Mouse (Mus musculus) spleen, postnatal 10 days (tissue): Measurements from ENCODE around the gene Nsmce1.

Experiments used
- DNase-seq, 2 experiments: peaks; one replicate each; pipeline ENCODE4 v3.0.0; 2021 to 2022; ENCODE audit warnings: low spot score in 2 of 2

The Nsmce1 gene

DNA sequence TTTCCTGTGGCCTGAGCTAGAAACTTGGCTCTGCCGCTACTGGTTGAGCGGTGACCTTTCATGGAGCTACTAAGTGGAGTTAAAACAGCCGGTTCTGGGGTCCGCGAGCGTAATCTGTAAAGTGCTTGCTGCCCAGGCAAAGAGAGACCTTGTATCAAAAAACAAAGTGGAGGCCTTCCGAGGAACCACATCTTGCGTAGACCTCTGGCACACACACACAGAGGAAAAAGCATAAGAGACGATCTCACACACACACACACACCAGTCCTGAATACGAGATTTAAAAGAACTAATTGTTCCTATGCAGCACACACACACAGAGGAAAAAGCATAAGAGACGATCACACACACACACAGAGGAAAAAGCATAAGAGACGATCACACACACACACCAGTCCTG, 364 bp upstream of the Nsmce1 start:
- DNase-seq, result no peak

DNA sequence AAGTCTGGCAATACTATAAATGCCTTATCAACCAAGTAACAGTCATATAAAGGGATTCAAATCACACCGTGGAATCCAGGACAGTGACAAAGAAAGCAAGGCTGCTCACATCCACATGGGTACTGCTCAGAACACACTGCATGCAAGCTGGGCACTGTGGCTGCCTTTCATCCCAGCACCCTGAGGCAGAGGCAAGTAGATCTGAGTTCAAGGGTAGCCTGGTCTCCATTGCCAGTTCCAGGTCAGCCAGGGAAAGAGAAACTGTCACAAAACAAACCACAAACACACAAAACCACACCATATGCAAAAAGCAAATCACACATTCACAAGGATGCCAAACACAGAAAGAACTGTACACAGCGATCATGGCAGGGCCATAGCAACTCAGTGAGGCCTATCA, 1.8 kb downstream of the Nsmce1 start:
- no peak for DNase-seq

DNA sequence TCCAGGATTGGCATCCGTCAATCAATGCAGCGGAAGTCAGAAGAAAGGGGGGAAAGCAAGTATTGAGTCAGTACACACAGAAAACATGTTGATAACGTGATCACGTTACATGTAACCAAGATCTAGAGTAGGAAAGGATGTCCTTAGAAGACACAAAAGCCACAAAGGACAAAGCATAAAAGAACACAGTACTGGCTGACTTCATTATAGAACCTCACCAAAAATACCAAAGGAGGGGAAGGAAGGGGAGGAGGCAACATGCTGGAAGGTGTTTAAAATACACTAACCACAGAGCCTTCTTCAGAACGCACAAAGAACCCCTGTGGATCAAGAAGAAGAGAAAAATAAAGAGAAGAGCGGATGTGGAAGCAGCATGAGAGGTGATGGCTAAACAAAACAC, 2.7 kb downstream of the Nsmce1 start:
- DNase-seq, result no peak

DNA sequence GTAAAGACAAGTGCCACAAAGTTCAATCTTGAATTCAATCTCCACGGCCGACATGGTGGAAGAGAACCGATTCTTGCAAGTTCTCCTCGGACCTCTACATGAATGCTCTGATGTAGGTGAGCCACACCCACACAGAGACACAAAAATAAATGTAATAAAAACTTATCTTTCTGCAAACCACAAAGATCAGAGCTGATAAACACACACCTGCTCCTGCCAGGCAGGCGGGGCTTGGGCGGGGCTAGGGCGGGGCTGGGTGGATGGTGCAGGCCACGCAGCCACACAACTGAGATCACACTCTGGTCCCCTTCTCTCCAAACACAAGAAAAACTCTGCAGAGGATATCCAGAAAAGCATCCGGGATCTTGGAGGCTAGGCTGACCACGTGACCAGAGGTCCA, 4.3 kb downstream of the Nsmce1 start:
- DNase-seq, result no peak

DNA sequence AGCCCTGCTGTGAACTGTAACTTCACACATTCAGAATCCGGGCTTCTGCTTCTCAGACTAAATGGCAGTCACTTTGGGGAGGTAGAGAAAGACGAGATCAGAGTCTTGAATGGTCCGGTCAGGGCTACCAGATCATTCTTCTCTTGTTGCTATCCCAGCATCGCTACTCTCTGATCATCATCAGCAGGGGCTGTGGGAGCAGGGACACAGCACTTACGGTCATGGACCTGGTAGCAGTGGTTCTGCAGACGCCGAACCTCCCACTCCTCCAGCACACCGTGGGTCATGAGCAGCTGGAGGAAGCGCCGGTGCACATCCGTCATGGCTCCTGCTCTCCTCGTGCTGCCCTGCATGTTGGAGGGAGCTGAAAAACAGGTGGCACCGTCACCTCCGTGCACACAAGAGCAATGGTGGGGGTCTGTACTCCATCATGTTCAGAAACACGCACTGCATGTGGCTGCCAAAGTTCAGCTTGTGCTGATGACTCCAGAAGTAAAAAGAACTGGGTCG, 5.2 kb downstream of the Nsmce1 start:
- DNase-seq, result no peak

DNA sequence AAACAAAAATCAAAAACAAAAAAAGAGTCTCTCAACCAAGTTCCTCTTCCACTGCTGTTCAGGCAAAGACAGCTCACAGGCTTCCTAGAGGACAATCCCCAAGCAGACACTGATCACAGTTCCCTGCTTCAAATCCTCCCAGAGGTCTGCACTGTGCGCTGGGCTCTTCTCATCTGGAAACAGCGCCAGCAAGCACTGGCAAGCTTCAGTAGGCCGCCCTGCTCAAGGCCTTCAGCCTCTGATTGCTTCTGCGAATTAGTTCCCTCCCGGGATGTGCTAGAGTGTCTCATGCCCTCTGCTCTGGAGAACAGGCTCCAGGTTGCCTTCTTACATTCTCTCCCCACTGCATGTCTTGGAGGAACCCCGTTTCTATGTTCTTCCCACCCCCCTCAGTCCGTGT, 6.6 kb downstream of the Nsmce1 start:
- DNase-seq, result no peak

DNA sequence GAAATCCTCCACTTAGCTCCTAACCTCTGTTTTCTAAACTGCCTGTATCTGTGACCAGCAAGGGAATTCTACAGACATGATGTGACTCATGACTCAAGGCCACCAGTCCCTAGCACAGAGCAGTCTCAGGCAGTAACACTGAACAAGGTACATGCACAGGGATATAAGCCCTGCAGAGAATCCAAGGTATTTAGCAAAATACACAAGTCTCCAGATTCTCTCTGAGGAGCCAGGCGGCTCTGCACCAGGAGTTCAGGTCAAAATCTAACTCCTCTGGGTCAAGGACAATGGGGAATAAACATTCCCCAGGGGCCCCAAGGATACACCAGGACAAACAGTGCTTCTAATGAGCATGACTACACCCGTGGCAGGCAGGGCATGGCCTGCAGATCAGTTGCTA, 8.5 kb downstream of the Nsmce1 start:
- no peak for DNase-seq

DNA sequence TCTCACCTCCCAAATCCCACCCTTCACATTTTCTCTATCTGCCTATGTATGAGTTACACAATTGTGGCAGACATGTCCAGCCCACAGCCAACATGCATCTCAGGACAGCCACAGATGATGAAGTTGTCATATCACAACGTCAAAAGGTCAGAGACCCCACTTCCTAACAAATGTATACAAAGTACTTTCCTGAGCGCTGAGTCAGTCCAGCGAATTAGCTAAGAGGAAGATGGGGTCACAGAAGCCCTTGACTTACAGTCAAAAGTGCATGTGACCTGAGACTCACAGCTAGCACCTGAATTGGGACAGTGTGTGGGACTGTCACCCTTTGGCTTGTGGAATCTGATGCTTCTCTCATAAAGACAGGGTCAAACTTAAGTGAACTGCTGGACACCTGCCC, 9.1 kb downstream of the Nsmce1 start:
- no peak for DNase-seq

DNA sequence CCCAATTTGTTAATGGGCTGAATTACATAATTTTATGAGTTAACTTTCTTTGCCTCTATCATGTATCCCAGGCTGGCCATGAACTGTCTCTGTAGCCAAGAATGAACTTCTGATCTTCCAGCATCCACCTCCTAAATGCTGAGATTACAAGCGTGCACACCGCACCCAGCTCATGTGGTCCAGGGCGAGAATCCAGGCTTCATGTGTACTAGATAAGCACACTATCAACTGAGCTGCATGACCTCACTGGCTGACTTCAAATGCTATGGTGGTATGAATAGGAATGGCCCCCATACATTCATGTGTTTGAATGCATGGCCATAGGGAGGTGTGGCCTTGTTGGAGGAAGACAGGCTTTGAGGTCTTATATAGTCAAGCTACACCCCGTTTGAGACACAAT, 10.9 kb downstream of the Nsmce1 start:
- DNase-seq, result no peak

DNA sequence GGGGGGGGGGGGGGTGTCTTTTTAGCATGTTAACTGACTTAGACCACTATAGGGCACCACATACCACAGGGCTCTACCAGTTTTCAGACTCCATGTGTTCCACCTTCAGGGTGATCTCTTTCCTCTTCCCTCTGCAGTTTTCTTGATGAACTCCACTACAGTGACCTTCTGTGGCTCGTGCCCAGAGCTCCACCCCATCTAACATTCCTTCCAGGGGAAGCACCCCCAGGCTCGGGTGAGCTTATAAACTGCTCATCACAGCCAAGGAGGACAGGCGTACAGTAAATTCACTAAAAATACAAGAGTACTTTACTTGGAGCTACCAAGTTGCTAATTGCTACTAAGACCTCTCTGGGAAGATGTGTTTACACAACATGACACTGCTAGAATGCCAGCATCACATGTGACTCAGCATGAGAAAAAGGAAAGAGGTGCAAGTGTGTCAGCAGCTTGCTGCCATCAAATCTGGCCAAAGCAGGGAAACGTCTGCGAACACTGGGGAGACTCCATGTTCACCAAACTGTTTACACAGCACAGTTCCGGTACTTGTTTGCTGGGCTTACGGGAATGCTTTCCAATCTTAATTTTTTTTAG, 12.9 kb downstream of the Nsmce1 start:
- no peak for DNase-seq

DNA sequence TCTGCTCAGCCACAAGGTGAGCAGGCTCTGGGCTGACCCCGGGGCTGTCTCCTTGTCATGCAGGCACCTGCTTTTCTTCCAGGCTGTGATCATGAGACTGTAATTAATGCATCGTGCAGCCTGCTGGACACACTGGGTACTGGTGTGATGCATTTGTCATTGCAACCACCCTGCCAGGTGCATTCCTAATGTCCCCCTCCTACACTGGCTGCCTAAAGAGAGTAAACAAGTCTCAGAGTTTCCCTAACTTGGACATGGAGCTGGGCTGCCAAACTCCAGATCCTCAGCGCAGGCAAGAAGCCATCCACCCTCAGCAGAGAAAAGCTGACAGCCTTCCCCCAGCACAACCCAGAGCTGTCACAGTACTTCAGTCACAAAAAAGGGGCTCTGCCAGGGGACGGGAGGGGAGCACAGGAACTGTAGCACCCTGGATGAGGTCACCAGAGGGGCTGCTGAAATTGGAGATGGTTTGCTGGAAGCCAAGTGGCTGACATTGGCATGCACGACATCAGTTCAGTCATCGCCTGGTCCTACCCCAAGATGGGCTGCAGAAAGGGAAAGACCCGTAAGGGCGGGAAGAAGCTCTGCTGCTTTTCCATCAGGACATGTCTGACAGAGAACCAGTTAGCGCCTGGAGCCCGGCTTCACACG, 15.7 kb downstream of the Nsmce1 start:
- DNase-seq, result no peak

DNA sequence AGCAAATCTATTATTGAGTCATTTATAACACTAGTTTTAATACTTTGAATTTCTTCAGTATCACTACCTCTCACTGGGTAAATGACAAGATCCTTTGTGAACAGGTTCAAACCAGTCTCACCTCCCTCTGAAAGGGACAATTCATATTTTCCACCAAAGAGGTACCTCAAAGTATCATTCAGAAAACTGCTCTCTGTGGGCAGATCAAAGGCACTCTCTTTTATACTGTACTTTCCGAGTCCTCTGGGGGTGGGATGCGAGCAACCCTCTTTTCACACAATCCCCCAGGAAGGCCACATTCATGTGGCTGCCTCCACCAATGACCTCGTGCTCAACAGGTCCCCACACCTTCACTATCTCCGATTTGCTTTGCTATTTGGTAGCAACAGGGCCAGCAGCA, 16.9 kb downstream of the Nsmce1 start:
- no peak for DNase-seq

DNA sequence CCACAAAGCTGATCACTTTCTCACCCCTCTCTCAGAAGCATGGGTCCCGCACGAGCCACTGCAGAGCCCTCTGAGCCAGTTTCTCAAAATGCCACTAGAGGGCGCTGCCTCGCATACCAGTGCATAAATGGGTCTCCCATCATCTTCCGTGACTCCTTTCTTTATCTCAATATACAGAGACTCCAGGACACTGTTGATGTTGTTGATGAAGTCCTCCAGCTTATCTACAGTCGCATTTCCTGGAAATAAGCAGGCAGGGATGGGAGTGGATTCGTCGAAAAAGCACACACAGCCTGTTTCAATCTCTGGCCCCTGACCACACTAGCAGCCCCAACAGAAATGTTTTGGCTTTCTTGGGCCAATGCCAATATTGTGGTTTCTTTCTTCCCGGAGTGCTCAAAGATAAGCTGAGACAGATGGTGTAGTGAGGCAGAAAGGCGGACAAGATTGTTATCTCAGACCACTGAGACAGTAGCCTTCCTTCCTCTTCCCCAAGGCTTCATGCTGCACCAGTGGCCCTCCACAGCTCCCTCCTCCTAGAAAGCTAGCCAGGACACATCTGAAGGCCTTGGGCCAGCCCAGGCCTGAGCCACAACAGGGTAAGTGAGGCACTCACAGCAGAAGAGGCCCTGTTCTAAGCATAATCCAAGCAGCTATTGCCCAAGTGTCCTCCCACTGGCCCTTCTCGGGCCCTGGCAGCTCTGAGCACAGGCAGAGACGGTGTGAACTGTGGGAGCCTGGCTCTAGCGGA, 19.2 kb downstream of the Nsmce1 start:
- peak; percentile 79 to 89 for DNase-seq

DNA sequence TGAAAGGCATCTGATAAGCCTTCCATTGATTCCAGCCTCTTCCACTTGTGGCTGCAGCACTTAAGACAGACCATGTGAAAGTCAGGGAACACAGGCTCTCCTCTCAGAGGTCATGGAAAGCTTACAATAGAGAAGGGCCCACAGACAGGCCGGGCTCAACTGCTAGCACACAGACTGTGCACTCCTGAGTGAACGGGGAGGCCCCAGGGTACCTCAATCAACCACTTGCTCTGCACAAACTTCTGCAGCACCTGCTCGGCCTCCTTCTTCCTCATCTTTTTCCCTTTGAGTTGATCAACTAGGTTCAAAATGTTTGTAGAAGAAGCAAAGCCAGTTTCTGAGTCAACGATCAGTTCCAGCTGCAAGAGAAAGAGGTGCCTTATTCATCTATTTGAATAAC, 20.5 kb downstream of the Nsmce1 start:
- no peak for DNase-seq

DNA sequence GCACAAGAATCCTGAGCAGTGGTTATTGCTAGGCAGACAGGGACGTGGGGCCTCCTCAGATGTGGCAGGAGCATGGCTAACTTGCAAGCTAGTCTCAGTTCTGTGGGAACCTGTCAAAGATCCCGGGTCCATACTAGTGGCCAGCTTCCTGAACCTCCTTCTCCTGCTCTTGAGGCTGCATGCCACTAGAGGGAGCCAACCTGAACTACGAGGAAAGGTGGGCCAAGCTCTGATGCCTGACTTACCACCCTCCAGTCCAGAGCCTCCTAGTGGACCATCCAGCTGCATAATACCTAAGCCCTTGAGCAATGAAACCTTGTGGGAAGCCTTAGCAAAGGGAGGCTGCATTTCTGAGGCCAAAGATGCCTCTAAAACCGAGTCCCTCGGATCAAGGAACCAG, 21.5 kb downstream of the Nsmce1 start:
- peak; percentile 66 to 85 for DNase-seq

DNA sequence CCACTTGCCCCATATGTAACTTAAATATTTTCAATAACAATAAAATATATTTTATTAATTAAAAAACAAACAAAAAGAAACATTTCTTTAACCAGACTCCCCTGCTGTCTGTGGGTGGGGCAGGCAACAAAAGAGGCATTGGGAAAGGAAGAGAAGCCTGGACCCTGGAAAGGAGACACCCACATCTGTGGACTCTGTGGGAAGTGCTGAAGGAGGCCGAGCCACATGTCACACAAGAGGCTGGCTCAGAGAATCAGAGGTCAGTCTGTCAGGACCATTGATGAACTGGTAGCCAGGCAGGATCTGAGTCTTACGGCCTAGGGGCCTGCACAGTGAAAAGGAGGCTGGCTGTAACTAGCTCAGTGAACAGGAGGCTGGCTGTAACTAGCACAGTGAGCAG, 29.2 kb downstream of the Nsmce1 start:
- no peak for DNase-seq

DNA sequence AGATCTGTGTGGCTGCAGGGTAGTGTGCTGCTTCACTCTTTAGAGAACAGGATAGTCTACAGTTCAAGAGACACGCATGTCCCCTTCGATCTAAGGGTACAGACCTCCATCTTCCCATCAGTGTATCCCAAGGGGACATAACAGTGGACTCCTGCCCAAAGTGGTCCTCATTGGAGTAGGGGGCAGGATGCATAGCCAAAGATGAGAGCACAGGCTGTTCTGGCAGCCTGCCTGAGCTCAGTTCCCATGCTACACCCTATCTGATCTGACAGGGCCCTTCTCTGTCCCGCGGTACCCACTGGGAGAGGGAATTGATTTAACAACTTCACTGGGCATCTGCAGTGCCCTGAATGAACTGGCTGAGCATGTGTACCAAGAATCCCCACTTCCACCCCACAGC, 37.7 kb downstream of the Nsmce1 start:
- DNase-seq, result no peak

DNA sequence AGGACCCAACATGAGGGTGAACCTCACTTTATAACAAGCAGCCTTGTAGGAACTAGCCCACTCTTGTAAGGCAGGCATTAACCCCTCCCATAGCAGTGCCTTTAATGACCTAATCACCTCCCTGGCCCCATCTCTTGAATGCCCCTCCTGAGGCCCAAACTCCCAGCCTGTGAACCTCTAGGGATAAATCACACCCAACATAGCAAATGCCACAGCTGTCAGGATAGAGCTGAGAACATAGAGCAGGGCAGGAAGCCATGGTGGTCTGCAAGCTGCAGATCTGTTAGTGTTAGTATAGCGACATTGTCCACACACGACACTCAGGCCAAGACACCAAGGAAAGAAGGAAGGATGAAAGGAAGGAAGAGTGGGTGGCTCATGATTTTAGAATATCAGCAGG, 40.3 kb downstream of the Nsmce1 start:
- DNase-seq, result no peak

DNA sequence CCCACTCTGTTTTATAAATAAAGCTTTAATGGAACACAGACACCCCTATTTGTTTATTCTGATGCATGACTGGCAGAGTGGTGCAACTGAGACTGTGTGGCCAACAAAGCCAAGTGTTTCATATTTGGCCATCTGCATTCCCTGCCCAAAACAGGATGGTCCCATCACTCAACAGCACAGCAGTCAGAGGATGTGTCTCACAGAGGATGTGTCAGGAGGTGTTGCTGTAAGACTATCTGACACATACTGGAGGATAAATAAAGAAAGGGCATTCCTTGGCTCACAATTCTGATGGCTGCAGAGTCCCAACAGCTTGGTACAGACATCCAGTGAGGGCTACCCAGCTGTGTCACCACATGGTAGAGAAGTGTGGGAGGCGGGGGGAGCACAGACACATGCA, 40.7 kb downstream of the Nsmce1 start:
- no peak for DNase-seq

DNA sequence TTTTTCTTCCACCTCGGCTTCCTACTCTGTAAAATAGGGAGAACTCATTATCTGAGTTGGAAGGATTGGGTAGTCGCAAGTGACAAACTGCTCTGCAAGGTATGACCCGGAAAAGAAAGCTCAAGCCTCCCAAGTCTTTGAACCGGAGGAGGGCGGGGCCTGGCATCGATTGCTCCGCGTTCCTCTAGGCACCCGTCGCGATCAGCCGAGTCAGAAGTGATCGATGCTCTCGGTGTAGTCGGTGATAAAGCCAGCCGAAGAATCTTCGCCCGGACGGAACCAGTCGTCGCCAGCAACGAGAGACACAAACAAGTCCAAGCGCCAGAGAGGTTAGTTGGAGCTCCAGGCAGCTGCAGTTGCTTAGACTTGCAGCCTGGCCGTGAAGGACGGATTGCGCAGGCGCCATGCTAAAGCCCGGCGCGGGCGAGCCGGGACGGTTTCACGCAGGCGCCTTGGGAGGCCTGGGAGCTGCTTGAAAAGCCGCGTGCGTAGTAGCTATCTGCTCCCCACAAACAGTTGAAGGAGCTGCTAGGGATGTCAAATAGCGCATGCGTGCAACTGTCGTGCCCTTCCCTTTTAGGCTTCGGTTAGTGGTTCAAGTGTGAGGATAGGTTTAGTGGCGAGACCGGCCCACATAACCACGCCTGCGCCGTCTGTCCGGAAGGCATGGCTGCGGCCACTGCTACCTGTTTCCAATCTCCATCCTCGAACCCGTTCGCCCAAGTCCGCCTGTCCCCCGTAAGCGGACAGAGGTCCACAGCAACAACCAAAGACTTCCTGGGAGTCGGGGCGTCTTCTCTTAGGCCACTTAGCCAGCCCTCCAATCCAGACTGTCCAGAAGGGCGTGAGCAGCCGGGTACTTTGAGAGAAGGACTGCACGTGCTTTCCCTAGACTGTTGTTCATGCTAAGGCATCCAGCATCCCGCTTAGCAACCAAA, 46.7 kb downstream of the Nsmce1 start, which contains the start of gene Kdm8:
Kdm8 (plus strand) TSS at position 213 of the 938 bp plus-strand sequence.
- DNase-seq, result peak; percentile 89 to 96

DNA sequence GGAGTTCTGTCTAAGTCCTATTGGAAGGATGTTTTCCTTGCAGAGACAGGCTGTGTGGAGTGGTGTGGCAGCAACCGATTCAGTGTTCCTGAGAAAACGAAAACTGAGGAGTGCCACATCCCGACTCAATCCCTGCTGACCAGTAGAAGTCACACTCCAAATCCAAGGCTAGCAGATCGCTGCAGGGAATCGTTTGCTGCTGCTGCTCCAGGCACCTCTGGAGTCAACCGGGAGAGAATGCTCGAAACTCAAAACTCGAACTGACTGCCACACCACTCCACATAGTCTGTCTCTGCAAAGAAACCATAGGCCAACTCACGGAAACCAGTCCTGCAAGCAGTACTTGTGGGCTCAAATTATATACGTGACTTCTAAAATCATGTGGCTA, 47.3 kb downstream of the Nsmce1 start:
- DNase-seq, result peak in 1 of 2 experiments; percentile 33

DNA sequence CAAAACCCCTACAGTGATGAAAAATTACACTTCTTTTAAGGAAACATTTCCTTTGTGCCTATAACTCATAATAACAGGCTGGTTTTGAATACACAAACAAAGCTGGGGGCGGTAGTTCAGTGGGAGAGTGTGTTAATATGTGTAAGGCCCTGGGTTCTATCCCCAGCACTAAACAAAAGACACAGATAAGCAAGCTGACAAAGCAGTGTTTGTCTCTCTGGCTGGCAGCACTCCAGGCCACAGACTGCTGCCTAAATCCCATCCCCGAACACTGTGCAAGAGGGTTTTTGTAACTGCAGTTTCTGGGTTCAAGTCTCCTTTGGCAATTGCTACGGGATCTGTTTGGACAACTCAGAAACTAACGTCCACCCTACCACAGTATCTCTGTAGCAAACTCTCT, 49.1 kb downstream of the Nsmce1 start:
- no peak for DNase-seq
